Mouse (Mus musculus) T-cell, adult 2 months (primary cell): ENCODE measurements around the gene Car15.

Experiments
- DNase-seq: peaks from one replicate; pipeline ENCODE4 v3.0.0; 2022; ENCODE audit warnings: low spot score

Car15 gene

DNA sequence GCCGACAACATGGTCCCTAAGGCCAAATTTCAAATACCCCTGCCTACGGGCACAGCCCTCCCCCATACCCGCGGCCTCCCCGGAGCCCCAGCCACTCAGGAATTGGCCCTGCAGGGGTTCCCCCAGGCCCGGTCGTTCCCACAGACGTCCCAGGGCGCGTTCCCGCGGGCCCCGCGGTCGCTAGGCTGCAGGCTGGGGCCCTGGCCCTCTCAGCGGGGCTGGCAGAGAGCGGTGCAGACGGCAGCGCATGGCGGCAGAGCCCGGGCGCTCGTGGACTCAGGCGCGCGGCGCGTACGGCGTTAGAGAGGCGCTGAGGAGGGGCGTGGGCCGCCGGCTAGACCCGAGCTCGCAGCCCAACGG, 4.9 kb downstream of the Car15 start:
- no peak for DNase-seq

- DNase-seq: no peak
Measured at GRCm38 (mm10) chr16:17832821-17833220, 5.3 kb downstream of the Car15 start, which contains the start of gene B830017H08Rik. Gene B830017H08Rik, plus strand, starts transcription at chr16:17833121.

GRCm38 (mm10) chr16:17831781-17832180, 6.4 kb downstream of the Car15 start:
- DNase-seq: no peak

DNA sequence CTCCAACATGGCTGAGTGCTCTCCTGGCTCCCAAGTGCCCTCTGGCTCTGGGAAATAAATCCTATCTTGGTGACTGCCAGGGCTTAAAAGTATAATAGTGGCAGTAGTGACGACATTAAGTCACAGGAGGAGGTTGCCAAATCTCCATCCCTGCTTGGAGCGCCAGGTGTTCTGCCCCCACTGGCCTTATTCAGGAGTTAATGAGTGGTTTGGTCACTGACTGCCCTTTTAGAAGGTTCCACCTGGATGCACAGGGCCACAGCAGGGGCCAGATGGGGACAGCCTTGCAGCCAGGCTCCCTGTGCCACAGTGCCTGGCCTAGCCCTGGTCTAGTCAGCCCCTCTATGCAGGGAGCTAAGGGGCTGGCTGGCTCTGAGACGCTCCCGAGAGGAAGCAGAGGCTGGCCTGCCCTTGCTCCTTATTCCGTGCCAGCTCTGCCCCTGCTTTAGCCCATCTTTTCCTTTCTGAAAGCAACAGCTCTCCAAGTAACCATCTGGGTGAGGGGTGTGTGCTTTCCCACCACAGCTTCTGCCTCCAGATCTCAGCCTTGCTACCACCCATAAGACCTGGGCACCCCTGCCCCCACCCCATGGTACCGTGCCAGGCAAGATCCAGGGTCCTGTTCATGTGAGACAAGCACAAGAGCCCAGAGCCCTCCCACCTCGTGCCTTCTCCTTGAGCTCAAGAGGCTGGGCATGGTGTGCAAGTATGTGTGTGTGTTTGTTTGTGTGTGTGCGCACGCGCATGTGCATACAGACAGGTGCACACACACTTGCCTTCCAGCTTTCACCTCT, 7.6 kb downstream of the Car15 start:
- DNase-seq: no peak

DNA sequence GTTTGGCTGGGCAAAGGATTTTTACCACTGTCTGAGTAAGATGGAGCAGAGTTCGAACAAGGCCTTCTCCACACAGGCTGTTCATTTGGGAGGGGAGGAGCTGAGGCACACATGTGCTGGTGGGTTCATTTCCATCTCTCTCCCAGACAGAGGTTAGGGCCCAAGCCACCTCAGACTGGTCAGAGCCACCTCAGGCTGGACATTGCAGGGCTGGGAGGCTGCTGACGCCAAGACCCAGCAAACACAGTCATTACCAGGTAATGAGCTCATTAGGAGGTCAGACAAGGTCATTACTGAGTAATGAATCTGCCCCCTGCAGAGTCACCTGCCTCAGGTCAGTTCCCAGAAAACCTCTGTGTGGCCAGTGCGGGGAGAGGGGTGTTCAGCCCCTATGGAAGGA, 9.3 kb downstream of the Car15 start:
- no peak for DNase-seq

DNA sequence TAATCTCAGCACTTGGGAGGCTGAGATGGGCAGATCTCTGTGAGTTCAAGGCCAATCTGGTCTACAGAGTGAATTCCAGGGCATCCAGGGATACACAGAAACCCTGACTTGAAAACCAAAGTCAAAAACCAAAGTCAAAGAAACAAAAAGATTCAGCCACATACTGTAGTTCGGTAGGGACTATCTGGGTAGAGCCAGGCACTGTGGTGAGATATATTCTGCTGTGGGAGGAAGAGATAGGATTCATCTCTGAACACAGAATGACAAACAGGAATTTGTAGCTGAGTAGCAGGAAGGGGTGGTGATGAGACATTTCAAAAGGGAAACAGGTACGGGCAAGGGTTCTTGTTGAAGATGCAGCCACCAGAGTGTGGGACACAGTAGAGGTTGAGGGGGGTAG, 9.9 kb downstream of the Car15 start:
- no peak for DNase-seq

DNA sequence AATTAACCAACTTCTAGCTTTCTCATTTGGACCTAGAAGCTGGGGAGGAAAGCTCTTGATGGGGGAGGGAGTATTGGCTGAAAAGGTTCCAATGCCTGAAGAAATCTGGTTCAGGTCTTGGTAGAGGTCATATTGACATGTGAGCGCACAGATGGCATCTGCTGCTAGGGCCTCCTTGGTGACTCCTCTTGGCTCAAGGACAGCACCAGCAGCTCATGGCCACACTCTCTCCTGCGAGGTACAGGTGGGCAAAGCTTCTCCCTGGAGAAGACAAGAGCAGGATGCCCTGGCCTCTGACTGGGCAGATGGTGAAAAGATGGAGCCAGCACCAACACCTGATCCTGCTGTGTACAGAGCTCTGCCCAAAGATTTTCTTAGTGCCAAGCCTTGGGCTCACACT, 11.7 kb downstream of the Car15 start:
- no peak for DNase-seq

DNA sequence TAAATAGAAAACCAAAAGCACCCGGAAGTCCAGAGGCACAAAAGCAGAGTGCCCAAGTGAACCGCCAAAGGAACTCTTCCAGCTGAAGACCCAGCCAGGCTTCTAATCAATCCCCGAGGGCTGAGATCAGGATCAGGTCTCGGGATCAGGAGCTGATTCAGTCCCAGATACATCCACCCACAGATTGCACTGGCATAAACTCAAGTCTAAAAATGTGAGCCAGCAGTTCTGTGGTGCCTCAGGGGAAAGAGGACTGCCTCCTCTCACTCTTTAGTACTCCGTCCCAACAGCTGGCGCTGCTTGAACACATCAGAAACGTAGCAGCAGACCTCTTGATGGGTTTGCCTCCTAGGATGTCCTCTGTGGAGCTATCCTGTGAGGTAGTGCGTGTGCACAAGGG, 21.6 kb downstream of the Car15 start:
- DNase-seq: no peak

DNA sequence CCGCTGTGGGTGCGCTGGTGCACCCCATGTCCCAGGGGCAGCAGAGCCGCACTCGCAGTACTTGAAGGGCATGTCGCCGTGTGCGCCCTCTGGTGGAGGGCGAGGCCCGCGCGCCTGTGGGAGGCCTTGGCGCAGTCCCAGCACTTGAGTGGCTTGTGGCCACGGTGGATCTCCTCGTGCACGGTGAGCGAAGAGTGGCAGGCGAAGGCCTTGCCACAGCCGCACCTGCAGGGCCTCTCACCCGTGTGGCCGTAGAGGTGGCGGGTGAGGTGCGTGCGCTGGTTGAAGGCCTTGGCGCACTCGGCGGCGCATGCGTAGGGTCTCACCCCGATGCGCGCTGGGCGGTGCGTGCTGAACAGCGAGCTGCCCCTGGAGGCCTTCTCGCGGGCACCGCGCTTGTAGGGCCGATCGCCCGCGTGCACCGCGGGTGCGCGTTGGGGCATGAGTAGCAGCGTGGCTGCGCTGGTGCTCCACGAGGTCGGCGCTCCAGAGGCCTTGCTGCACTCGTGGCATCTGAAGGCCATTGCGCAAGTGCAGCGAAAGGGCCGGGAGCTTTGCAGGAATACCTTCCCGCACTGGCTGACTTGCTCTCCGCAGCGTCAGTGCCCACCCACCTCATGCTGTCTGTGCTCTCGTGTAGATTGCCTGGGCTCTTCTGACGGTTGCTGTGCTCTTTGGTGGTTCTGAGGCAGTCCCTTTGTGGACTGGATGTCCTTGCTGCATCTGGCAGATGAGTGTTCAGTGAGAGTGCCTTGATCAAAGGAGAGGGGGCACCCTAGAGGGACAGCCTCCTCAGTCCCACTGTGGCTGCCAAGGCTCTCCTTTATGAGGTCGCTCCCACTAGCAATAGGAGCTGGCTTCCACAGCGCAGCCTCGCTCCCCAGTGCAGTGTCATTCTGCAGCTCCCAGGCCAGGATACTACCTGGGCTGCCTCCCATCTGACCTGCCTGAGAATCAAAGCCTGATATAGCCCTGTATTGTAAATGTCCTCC, 22.5 kb downstream of the Car15 start:
- peak; percentile 74 for DNase-seq

DNA sequence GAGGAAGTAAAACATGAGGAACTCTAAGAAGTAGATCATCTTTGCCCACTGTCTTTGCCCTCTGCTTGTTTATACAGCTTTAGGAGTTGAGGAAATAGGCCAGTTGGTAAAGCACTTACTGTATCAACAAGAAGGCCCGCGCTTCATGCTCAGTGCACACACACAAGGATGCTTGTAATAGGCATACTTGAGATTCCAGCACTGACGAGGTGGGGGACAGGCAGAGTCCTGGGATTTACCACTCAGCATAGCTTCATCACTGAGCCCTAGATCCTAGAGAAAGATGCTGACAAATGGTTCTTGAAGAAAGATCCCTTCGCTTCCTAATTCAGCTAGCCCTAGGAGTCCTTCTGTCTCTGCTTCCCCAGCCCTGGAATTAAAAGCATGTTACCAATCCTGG, 25.0 kb downstream of the Car15 start:
- no peak for DNase-seq

DNA sequence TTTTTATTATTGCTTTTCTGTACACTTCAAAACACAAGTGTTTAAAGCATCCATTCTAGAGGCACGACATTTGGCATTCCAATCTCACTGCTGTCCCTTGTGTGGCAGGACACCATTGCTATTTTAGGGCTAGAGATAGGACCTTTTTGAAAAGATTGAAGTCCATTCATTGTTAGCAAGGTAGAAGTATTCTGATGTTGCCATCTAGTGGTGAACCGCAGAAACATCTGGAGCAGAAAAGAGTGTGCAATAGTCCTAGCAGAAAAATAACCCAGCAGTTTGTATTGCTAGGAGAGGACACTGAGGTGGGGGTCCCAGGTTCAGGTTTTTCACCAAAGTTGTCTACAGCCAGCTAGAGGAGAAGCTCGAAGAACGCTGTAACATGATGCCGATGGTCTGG, 26.0 kb downstream of the Car15 start:
- DNase-seq: peak; percentile 32

DNA sequence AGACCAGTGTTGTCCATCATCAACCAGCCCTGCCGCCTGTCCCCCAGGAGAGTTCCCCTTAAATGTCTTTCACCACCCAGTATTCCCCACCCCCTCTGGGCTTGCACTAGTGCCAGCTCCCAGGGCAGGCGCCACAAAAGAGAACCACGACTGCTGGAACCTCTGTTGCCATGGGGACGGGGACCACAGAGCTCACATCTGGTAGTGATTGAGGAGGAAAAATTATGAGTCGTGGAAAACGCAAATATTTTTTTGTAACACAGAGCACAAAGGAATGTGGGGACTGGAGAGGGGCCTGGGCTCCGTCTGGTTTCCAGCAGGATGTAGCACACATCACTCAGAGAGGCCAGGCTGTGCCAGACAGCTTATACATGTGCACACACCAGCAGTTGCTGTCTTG, 28.5 kb downstream of the Car15 start:
- DNase-seq: no peak

- DNase-seq: no peak
Measured at GRCm38 (mm10) chr16:17809125-17809524, 29.0 kb downstream of the Car15 start.

- DNase-seq: peak; percentile 87
Measured at GRCm38 (mm10) chr16:17807192-17808009, 30.8 kb downstream of the Car15 start.

DNA sequence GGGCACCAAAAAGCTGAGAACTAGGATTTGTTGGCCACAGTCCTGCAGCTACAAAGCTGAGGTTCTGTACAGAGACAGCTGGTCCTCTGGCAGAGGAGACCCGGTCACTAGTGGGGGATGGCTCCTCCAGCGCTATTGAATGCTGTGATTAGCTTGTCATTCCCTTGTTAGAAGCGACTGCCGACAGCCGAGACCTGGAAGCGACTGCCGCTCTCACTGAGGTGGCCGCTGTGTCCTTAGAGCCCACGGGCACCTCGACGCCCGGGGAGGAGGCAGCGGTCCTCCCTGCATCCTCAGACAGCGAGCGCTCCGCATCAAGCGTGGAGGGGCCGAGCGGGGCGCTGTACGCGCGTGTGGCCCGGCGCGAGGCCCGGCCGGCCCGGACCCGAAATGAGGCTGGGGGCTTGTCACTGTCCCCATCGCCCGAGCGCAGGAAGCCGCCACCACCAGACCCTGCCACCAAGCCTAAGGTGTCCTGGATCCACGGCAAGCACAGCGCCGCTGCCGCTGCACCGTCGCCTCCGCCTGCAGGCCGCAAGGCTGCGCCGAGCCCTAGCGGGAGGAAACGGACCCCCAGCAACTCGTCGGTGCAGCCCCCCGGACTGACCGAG, 31.5 kb downstream of the Car15 start:
- DNase-seq: peak; percentile 29

GRCm38 (mm10) chr16:17804982-17805381, 33.2 kb downstream of the Car15 start:
- no peak for DNase-seq

GRCm38 (mm10) chr16:17804449-17804912, 33.7 kb downstream of the Car15 start:
- DNase-seq: no peak

- DNase-seq: no peak
Measured at GRCm38 (mm10) chr16:17803675-17804448, 34.3 kb downstream of the Car15 start.

DNA sequence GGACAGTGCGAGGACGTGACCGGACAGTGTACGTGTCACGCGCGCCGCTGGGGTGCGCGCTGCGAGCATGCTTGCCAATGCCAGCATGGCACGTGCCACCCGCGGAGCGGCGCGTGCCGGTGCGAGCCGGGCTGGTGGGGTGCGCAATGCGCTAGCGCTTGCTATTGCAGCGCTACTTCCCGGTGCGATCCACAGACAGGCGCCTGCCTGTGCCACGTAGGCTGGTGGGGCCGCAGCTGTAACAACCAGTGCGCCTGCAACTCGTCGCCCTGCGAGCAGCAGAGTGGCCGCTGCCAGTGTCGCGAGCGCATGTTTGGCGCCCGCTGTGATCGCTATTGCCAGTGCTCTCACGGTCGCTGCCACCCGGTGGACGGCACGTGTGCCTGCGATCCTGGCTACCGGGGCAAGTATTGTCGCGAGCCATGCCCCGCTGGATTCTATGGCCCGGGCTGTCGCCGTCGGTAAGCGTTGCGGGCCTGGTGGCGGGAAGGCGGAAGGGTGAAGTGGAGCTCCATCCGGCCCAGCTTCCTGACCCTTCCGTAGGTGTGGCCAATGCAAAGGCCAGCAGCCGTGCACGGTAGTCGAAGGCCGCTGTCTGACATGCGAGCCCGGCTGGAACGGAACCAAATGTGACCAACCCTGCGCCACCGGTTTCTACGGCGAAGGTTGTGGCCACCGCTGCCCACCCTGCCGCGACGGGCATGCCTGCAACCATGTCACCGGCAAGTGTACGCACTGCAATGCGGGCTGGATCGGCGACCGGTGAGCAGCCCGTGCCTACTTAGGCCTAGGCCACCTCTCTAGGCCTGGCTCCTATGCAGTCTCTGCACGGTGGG, 35.1 kb downstream of the Car15 start:
- peak; percentile 28 for DNase-seq

- DNase-seq: no peak
Measured at GRCm38 (mm10) chr16:17802456-17802838, 35.7 kb downstream of the Car15 start.
